Mouse (Mus musculus): Measurements from ENCODE around the gene Pimreg.
A peak's percentile ranks its signal among the peaks of the same experiment; 100 is the strongest.

Pimreg gene

DNA sequence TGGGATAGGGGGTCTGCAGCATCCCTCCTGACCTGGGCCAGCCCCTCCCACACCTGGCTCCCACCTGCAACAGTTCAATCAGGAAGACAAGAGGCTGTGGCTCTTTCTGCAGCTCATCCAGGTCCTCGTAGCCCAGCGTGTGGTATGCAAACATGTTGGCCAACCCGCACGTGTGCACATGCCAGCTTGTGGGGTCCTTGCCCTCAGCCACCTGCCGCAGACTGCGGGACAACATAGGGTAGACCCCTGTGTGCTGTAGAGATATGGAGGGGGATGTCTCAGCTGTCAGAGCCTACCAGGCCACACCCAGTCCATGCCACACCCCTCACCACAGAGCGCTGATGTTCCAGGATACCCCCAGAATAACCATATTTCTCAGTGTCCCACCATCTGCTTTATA lies 10.5 kb upstream of the Pimreg start:
- no peak for DNase-seq

DNA sequence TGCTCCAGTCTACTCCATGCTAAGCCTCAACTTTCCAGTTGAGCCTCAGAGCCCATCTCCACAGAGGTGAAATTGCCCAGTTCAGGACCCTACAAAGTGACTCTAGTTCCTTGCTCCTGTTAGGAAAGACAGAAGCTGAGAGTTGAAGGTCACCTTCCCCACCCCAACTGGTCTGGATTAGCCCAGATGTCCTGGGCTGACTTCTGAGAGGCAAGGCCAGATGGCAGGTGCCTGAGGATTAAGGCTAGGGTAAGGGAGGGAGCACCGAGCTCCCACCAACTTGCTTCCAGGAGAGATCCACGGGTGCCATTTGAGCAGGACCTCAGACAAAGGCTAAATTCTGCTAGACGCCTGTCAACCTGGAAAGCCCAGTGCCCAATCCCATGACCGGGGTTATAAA lies 9.7 kb upstream of the Pimreg start:
- DNase-seq = no peak

DNA sequence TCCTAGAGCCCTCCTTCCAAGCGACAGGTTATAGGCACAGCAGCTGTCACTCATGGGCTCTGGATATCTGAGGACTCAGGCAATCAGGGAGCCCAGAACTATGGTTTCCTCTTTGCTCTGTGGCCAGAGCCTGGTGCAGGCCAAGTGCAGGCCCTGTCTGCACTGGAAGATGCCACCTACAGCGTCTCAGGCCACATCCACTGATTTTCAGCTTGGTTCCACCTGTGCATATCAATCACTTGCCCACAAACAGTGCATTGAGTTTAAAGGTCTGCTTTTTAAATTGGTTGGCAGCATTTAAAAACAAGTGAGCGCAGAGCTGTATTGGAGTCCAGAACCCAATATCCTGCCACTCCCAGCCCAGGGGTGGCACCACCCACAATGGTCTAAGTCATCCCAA lies 9.2 kb upstream of the Pimreg start:
- DNase-seq = no peak

DNA sequence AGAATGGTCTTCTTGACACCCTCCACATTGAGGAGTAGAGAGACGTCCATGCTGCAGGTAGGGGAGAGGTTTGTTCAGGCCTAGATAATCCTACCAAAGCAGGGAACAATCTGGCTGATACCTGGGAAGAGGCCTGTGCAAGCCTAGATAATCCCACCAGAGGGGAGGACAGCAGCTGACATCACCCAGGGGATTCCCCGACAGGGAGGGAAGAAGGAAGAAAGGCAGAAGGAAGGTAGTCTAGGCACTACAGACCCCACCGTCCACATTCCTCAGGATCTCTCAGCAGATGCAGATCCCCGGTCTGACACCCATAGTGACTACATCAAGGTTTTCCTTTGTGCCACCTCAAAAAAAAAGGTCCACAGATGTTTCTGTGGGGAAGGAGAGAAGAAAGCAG lies 4.4 kb upstream of the Pimreg start, which contains the start of gene Aipl1:
Gene Aipl1, minus strand, starts transcription at position 101 of the 400 bp plus-strand sequence.
- DNase-seq = no peak

DNA sequence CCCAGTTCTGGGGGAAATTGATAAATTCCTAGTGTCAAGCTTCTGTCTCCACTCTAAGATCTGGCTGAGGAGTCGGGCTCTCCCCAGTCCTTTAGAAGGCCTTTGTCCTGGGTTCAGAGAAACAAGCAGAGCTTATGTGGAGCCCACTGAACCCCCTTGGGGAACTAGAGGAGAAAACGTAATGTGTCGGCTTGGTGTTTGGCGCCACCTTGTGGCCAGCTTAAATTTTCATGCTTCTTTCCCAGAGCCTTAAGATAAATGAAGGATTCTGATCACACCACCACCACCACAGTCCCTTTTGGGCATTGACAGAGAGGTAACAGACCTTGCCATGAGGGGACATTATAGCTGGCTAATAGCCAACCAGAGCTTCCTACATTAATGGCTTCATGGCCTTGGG lies 3.8 kb upstream of the Pimreg start:
- DNase-seq = peak; percentile 75

DNA sequence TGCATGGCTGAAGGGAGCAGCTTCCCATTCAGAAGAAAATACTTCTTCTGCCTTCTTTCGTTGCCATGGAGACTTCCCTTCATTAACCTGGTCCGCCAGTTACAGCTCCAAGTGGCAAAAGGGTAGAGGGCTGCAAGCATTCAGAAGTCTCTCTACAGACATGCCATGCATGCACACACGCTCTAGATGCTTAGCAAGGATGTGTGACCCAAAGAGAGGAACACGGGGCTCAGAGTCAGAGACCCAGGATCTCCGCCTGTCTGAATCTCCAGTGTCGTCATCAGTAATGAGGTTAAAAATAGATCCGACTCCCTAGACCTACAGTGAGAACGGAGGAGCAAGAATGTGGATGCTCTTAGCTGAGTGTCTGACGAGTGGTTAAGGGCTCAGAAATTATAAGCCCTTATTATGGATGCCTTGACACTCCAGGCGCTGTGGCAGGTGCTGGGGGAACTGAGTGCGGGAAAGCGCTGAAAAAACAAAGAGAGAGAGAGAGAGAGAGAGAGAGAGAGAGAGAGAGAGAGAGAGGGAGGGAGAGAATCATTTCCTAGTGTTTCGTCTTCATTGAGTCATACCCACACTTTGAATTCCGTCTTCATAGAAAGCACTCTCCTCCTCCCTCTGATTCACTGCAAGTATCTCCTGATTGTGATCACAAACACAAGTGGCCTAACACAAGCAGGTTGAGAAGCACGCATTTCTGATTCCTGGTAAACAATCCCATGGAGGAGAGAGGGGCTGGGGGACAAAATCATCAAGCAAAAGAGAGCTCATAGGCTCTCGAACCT lies 2.0 kb upstream of the Pimreg start:
- no peak for DNase-seq

DNA sequence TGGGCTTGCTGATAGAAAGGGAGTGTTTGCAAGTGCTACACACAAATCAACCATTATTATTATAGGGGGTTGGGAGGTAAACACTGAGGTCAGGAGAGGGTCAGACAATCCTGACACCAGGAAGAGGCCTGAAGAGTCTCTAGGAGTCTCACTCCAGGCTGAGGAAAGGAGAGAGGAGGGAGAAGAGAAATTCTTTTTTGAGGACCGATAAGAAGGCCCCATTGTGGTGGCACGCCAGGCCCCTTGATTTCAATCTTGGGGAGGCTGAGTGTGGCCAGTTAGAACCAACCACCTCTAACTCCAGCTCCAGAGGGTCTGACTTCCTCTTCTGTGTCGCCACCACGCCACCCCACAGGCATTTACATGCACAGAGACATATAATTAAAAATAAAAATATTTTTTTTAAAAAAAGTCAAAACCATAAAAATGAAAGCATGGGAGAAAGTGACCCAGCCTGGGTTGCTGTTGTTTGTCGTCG lies 503 bp upstream of the Pimreg start:
- no peak for DNase-seq

DNA sequence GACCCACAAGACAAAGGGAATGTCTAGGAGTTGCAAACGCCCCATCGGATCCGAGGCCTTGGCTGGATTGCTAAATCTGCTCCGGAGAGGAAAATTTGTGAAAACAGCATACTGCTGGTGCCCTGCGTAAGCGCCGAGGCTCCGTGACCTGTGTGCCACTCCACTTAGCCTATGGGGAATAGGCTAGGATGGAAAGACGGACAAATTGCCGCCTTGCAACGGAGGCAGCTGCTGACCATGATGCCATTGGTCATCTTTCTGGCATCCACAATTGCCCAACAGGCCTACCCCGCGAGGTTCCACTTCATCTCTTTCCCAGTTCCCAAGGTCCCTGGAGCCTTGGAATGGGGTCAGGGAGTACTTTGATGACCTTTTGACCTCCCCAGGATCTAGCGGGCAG lies 799 bp downstream of the Pimreg start:
- DNase-seq = no peak

DNA sequence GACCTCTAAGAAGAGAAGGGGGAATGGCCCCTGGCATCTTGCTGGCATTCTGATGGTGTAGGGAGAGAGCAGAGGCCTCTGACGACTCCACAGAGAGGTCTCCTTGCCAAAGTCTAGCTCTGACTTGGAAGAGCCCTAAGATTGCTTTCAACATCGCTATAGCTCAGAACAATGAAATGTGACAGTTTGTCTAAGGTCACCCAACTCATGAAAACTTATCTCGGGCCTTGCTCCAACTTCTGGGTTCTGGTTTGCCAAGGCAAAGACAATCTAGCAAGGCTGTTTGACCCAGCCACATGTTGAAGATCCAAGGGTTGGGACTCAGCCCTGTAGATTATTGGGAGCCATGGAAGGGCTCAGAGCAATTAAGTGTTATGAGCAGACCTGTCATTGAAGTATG lies 2.4 kb downstream of the Pimreg start:
- DNase-seq = no peak

DNA sequence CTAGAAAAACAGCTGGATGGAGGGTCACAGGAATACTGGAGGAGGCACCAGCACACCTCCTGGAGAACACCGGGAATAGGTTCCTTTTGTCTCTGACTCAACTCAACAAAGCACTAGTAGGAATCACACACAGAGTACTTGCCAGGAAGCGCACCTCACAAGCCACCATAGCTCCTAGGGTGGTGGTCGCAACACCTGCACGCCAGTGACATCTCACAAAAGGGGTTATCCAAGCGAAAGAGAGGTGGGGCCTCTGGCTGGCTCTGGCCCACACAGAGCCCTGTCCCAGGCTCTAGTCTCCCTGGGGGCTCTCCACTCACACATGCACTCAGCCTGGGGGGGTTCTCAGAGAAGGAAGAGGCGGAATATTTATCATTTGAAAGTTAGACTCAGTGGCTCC lies 6.9 kb downstream of the Pimreg start:
- DNase-seq = no peak

DNA sequence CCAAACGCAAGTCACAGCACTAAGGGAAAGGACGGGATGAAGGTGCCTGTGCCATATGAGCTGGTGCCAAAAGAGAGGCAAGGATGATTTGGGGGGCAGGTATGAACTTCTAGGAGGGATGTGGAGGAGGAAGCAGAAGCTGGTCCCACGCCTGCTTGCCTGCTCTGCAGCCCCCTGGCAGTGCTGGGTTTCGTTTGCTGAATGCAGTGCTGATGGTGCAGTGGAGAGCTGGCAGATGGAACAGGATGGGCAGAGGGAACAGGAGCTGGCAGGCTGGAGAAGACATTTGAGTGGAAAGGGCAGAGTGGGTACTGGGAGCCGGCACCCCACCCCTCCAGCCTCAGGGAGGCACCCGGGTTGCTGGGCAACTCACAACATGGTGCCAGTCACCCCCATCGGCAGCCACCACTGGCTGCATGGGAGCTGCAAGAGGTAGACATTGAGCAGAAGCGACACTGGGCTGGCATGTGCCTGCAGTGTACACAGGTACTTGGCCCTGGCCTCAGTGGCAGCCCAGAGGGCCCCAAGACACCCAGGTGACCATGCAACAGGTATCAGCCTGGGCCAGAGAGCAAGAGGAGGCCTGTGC lies 7.4 kb downstream of the Pimreg start:
- no peak for DNase-seq

DNA sequence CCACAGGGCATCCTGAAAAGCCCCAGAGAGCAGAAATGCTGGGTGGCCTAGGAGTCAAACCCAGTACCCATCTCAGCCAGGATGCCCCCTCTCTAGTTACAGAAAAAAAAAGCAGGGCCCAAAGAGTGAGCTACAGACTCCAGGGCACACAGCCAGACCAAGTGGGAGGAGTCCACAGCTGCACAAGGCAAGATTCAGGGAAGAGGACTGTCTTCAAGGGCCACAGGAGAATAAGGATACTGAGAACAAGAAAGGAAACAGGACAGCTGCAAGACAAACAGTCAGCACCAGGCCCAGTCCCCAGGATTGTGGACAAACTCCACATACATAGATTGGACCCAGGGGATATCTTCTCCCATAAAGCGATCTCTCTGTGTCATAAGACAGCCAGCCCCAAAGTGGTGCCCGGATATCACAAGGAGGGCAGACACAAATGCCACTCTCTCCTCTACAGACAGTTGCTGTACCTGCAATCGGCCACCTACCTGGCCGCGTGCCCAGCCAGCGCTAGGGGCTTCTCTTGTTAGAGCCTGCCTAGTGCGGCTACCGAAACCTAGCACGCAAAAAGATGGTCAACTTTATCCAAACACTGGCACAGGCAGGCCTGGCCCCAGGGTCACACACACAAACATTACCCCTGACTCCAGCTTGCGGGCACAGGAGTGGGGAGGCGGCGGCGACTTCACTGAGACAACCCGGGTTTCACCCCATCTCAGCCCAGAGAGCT lies 8.5 kb downstream of the Pimreg start:
- no peak for DNase-seq

DNA sequence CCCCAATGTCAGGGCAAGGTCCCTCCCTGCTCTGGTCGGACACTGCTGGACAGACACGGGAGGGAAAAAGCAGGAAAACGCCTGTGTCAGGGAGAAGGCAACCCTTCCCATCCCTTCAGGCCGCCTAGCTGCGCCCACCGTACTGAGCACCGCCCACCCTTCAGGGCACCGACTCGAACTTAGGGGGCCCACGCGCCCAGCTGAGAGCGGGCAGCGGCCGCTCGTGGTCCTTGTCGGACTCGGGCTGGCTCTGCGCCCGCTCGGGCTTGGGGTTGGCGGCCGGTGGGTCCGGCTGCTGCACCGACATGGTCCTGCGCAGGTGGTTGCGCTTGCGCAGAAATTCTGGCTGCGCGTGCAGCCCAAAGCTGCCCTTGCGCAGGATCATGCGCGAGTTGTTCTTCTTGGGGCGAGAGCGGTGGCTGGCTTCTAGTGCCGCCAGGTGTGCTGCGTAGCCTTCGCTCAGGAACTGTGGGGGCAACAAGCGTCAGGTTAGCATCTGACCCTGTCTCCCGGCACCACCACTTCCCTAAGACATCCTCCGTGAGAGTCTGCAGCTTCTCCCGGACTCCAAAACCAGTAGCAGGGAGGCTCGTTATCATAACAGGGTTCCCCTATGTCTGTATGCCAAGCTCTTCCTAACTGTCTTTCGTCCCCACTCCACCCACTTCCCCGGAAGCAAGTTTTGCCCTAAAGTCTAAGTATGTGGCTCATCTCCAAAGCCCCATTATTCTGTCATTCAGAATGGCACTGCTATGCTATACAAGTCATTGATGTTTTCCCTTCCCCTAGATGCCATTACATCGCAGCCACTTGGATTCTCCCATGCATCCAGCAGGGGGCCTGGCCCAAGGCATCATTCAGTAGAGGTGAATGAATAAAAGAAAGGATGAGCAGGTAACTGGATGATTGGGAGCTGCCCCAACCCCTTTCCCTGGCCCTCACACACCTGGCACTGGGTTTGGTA lies 9.3 kb downstream of the Pimreg start:
- DNase-seq = no peak

DNA sequence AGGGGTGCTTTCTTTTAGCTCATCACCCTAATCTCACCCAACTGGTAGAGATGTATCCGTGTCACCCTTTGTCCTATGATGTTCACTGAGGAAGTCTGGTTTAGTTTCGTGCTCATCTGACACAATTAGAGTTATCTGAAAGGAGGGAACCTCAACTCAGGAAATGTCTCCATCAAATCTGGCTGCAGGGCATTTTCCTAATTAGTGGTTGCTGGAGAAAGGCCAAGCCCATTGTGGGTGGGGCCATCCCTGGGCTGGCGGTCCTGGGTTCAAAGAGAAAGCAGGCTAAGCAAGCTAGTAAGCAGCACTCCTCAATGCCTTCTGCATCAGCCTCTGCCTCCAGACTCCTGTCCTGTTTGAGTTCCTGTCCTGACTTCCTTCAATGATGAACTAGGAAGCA lies 10.4 kb downstream of the Pimreg start:
- no peak for DNase-seq

DNA sequence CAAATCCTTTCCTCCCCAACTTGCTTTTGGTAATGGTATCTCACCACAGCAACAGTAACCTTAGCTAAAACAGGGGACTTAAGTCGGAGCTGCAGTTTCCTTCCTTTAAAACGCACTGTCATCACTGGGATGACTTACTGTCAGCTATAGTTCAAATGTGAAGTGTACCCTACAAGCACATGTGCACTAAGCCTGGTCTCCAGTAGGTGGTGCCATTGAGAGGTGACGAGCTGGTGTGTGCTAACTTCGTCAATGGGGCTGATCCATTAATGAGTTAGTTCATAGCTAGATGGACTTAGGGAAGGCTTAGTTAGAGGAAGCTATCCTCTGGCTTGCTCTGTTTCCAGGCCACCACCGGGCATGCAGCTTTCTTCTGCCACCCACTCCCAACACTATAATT lies 10.8 kb downstream of the Pimreg start:
- peak; percentile 84 for DNase-seq

DNA sequence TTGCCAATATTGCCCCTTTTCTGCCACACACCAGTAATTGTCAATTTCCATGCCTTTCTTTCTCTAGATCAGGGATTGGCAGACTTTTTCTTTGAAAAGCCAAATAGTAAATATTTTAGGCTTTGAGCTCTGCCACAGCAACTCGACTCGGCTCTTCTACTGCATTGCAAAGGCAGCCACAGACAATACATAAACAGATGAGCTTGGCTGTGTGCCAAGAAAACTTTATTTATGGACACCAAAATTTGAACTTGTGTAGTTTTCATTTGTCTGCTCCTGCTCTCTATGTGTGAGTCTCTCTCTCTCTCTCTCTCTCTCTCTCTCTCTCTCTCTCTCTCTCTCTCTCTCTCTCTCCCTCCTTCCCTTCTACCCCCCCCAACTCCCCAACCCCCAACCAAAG lies 13.3 kb downstream of the Pimreg start:
- DNase-seq = no peak

DNA sequence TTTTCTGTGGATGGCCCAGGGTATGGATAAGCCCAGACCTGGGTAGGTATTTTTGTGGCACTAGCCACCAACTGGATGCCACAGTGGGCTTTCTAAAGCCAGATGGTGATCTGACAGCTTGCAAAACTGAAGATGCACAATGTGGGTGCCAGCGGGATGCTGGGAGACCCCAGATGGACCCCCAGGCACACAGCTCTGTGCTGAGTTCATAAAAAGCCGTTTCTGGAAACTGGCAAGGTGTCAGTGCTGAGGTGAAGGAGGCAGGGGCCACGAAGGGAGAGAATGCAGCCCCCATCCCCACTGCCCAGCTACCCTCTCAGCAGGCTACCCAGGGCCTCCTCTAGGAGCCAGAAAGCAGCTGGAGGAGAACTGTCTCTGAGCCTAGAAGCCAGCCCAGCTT lies 15.3 kb downstream of the Pimreg start:
- DNase-seq = no peak

DNA sequence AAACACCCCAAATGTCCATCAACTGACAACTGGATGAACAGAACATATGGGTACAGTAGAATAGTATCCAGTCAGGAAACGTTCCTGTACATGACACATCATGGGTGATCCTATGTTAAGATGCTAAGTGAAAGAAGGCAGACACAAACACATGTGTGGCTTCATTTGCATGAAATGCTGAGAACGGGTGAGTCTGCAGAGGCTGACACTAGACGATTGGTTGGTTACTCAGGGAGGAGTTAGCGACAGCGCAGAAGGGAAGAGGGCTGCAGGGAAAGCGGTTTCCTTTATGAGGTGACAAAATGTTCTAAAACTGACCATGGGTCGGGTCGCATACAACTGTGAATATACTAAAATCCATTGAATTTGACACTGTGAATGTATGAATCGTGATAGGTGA lies 18.6 kb downstream of the Pimreg start:
- no peak for DNase-seq

DNA sequence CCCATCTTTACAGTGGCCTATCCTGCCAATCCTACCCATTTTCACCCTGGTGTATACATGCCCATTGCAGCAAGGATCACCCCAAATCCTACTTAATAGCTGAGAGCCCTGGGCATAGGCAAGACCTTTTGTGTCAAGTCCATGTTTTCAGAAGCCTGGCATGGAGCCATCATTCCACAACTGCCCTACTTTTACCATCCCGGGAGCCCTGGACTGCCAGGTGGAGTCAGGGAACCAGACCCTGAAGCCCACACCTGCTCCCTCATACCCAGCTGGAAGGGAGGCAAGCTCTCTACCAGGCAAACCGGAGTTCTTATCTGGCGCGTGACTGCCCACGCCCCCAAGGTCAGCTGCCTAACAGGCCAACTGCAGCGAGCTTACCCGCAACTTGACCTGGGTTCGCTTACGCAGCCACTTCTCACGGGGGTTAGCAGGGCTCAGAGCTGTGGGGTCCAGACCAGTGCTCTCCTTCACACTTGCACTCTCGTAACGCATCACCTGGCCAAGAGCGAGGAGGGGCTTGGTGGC lies 19.3 kb downstream of the Pimreg start:
- DNase-seq = no peak

DNA sequence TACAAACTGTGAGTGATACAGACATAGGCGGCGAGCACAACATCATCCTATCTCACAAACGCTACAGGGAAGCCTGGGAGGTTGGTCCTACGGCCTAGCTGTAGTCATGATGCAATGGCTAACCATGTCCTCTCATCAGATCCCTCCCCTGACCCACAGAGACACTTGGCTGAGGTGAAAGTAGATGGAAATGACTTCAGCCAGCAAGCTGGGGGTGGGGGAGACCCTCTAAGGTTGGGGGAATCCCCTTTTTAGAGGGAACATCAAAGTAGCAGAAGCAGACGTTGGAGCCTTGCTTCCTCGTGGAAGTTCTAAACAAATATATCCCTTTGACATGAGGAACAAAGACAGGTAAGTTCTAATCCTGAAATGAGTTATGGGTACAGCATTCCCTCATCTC lies 22.6 kb downstream of the Pimreg start:
- no peak for DNase-seq

DNA sequence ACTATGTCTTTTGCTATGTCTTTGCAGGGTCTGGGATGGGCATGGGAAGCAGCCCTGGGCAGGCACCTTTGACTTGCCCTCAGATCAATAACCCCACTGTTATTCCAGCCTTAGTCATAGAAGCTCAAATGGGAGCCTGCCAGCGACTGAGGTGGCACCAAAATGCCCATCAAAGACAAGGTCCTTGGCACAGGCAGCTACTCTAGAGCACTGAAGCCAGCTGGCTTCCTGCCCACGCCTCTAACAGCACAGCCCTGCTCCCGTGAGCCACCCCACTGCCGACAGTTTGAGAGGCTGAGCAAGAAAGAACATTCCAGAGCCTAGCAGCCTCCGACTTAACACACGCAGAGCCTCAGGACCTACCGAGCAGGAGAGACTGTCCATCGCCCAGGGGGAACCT lies 23.3 kb downstream of the Pimreg start:
- DNase-seq = peak; percentile 70

DNA sequence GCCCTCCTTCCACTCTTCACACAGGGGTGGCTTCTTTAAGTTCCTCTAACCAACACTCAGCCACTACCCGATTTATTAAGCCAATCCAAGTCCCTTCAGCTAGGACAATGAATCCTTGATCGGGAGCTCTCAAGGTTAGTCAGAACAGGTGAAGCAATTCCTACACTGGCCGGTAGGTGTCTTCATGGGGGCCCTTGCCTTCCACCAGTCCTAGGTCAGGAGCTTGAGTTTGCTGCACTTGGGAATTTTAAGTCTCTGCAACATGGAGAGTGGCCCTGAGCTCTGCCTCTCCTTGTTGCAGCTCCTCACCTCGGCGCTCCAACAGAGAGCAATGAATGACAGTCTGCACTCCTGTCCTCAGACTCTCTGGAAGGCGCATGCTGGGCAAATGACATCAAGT lies 24.5 kb downstream of the Pimreg start:
- DNase-seq = peak; percentile 66

DNA sequence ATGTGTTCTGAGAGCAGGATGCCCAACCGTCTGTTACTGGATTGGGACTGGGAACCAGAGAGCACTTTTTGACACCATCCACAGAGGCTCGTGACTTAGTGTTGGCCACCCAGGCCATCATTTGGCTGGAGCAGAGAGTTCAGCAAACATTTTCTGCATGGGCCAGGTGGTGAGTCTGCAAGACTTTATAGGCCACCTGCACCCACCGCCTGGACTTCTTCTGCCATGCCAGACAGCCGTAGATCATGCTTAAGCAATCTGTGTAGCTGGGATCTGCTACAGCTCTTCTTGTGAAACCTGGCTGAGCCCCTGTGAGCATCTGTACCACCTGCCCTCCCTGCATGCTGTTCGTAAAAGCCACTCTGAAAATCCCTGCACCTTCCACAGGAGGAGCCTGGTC lies 25.5 kb downstream of the Pimreg start:
- DNase-seq = peak; percentile 62

All from cerebellum, adult 8-10 months (tissue).